Mouse (Mus musculus): ENCODE data around the gene Dusp7. TPM values are rescaled to one million over a fixed set of nuclear protein-coding genes. Genes with fewer than 3 reads are reported as not detected.
A peak's percentile ranks its signal among the peaks of the same experiment; 100 is the strongest.

Gene Dusp7
- polyA plus RNA-seq, 1 experiment from 2014 or later = 16.2 TPM

DNA sequence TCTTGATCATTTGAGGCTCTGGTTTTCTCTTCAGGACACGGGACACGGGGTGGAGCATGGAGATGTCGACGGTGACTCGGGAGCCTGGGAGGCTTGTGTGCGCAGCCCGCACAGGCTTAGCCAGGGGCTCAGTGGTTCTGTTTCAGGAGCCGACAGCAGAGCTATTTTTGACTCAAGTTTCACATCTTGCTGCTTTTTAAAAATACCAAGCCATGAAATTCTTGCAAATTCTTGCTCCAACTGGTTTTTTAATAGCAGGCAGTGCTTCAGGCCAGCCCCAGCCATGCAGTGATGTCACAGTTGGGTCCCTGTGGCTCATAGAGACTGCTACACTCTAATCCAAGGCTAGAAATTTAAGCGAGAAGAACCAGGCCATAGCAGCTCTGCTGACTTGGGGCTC, 30.8 kb upstream of the Dusp7 start:
- ATAC-seq (ENCODE audit: low FRiP score, low TSS enrichment) (no peak), DNase-seq (no peak)
- 83% methylated on average over 9 of the region's 9 CpGs for WGBS
- H3K27me3 ChIP-seq (ENCODE audit: control insufficient read depth, insufficient read depth, low read length) = no peaks in the 10 kb centered on the region
- H3K4me2 ChIP-seq (ENCODE audit: low read length) = no peak overlapping the region
- H3K4me1 ChIP-seq (ENCODE audit: control insufficient read depth, insufficient read depth, low read length) = peaks cover 19% of the 10 kb centered on the region
- H3K4me3 ChIP-seq (replicated peaks; ENCODE audit: low read depth, low read length) = no peak overlapping the region
- H3K36me3 ChIP-seq (ENCODE audit: control insufficient read depth, insufficient read depth, low read length) = no peaks in the 10 kb centered on the region
- no peak overlapping the region for H3K9ac ChIP-seq (replicated peaks; ENCODE audit: low read length)
- H3K27ac ChIP-seq (replicated peaks; ENCODE audit: low read depth, low read length) = peak overlapping the region; percentile 55
- H3K9me3 ChIP-seq (ENCODE audit: control insufficient read depth, low read length) = no peaks in the 10 kb centered on the region

DNA sequence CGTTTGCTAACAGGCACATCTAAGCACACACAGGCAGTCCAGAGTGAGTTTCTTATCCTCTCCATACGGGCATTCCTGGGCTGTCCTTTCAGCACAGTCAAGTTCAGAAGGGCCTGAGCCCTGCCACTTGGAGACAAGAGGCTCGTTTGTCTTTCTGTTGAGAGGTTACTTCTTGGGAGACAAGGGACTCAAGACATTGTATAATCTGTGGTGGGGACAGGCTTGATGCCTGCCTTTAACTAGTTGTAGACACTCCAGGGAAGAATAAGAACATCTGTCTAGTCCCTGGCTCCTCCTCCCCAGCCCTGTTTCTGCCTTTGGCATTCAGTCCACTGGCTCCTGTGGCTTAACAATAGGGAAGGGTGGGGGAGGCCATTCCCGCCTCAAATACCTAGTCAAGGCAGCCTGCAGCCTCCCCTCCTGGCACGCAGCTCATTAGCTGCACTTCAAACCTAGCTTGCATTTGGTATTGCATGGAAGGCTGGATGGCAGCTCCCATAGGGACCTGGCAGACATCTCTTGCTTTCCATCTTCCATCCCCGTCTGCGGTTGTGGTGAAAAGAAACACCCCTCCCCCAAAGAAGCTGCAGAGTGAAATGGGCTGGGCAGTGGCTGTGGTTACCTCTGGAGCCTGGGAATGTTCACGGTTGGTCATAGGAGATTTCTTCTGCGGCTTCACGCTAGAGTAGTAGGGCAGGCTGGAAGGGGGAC, 29.8 kb upstream of the Dusp7 start:
- H3K4me3 ChIP-seq (replicated peaks; ENCODE audit: low read depth, low read length) = no peak overlapping the region
- no peaks in the 10 kb centered on the region for H3K36me3 ChIP-seq (ENCODE audit: control insufficient read depth, insufficient read depth, low read length)
- H3K9me3 ChIP-seq (ENCODE audit: control insufficient read depth, low read length) = no peaks in the 10 kb centered on the region
- peak overlapping the region; percentile 55 for H3K27ac ChIP-seq (replicated peaks; ENCODE audit: low read depth, low read length)
- ATAC-seq (ENCODE audit: low FRiP score, low TSS enrichment) = peak; percentile 27; the same call in 1 of the 2 replicates
- H3K27me3 ChIP-seq (ENCODE audit: control insufficient read depth, insufficient read depth, low read length) = no peaks in the 10 kb centered on the region
- peaks cover 19% of the 10 kb centered on the region for H3K4me1 ChIP-seq (ENCODE audit: control insufficient read depth, insufficient read depth, low read length)
- DNase-seq = peak; percentile 68
- peak overlapping the region; percentile 23; the same call in 1 of the 2 replicates for H3K9ac ChIP-seq (replicated peaks; ENCODE audit: low read length)
- no peak overlapping the region for H3K4me2 ChIP-seq (ENCODE audit: low read length)
- WGBS = 3% methylated on average over 10 of the region's 10 CpGs

GRCm38 (mm10) chr9:106339173-106339558, 29.3 kb upstream of the Dusp7 start:
- Histone ChIP-seq H3K4me3 (replicated peaks; ENCODE audit: low read depth, low read length) (no peak overlapping the region), H3K4me2 (ENCODE audit: low read length) (no peak overlapping the region), H3K27me3 (ENCODE audit: control insufficient read depth, insufficient read depth, low read length) (no peaks in the 10 kb centered on the region), H3K4me1 (ENCODE audit: control insufficient read depth, insufficient read depth, low read length) (peaks cover 19% of the 10 kb centered on the region), H3K9me3 (ENCODE audit: control insufficient read depth, low read length) (no peaks in the 10 kb centered on the region), H3K36me3 (ENCODE audit: control insufficient read depth, insufficient read depth, low read length) (no peaks in the 10 kb centered on the region), H3K27ac (replicated peaks; ENCODE audit: low read depth, low read length) (peak overlapping the region; percentile 55), H3K9ac (replicated peaks; ENCODE audit: low read length) (no peak overlapping the region)
- DNase-seq (no peak), ATAC-seq (ENCODE audit: low FRiP score, low TSS enrichment) (no peak)
- WGBS = 39% methylated on average over 6 of the region's 6 CpGs

- Histone ChIP-seq H3K27ac (replicated peaks; ENCODE audit: low read depth, low read length) (no peak overlapping the region), H3K36me3 (ENCODE audit: control insufficient read depth, insufficient read depth, low read length) (no peaks in the 10 kb centered on the region), H3K4me2 (ENCODE audit: low read length) (no peak overlapping the region), H3K4me1 (ENCODE audit: control insufficient read depth, insufficient read depth, low read length) (peaks cover 21% of the 10 kb centered on the region), H3K9ac (replicated peaks; ENCODE audit: low read length) (no peak overlapping the region), H3K4me3 (replicated peaks; ENCODE audit: low read depth, low read length) (no peak overlapping the region), H3K9me3 (ENCODE audit: control insufficient read depth, low read length) (no peaks in the 10 kb centered on the region), H3K27me3 (ENCODE audit: control insufficient read depth, insufficient read depth, low read length) (no peaks in the 10 kb centered on the region)
- DNase-seq (no peak), ATAC-seq (ENCODE audit: low FRiP score, low TSS enrichment) (no peak)
- 92% methylated on average over 4 of the region's 4 CpGs for WGBS
Observed at GRCm38 (mm10) chr9:106339730-106340129, 28.7 kb upstream of the Dusp7 start.

DNA sequence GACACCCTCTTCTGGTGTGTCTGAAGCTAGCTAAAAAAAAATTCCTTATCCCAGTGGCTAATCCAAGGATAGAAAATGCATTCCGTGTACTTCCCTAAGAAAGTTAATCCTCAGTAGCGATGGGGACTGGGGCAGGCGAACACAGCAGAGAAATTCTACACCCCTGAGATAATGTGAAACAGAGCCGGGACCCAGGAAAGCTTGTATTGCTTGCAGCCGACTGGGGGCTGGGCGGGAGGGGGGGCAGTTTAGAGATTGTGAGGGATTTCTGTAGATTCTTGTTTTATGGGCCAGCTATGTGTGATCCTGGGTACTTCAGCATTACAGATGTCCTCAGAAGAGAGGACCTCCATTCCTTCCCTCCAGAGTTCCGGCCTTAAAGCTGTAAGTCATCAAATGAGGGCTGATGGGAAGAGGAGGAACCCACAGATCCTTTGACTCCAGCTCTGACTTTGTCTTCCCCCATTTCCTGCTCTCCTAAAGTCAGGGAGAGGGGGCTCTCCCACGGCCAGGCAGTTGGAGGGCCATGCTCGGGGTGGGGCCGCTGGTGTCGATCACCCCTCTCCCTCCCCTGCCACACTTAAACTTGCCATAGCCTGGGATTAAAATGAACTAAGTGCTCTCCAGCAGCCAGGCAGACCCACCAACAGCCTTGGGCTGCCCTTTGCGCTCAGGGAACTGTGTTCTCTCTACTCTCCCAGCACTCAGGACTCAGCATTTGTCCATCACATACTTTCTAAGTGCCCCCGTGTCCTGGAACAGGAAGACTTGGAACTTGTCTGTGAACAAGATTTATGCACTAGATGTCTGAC, 27.7 kb upstream of the Dusp7 start:
- H3K4me1 ChIP-seq (ENCODE audit: control insufficient read depth, insufficient read depth, low read length) = peaks cover 30% of the 10 kb centered on the region

GRCm38 (mm10) chr9:106341313-106341686, 27.1 kb upstream of the Dusp7 start:
- Histone ChIP-seq H3K9me3 (ENCODE audit: control insufficient read depth, low read length) (no peaks in the 10 kb centered on the region), H3K27me3 (ENCODE audit: control insufficient read depth, insufficient read depth, low read length) (no peaks in the 10 kb centered on the region), H3K36me3 (ENCODE audit: control insufficient read depth, insufficient read depth, low read length) (no peaks in the 10 kb centered on the region), H3K4me3 (replicated peaks; ENCODE audit: low read depth, low read length) (no peak overlapping the region), H3K27ac (replicated peaks; ENCODE audit: low read depth, low read length) (no peak overlapping the region), H3K4me2 (ENCODE audit: low read length) (no peak overlapping the region), H3K9ac (replicated peaks; ENCODE audit: low read length) (no peak overlapping the region), H3K4me1 (ENCODE audit: control insufficient read depth, insufficient read depth, low read length) (peaks cover 30% of the 10 kb centered on the region)
- DNase-seq = no peak
- WGBS = 84% methylated on average over 3 of the region's 3 CpGs
- no peak for ATAC-seq (ENCODE audit: low FRiP score, low TSS enrichment)

More for the DNA sequence above, 27.7 kb upstream of the Dusp7 start:
- WGBS = 54% methylated on average over 13 of the region's 13 CpGs
- Histone ChIP-seq H3K9me3 (ENCODE audit: control insufficient read depth, low read length) (no peaks in the 10 kb centered on the region), H3K4me2 (ENCODE audit: low read length) (no peak overlapping the region), H3K27ac (replicated peaks; ENCODE audit: low read depth, low read length) (no peak overlapping the region), H3K9ac (replicated peaks; ENCODE audit: low read length) (no peak overlapping the region), H3K4me3 (replicated peaks; ENCODE audit: low read depth, low read length) (no peak overlapping the region), H3K36me3 (ENCODE audit: control insufficient read depth, insufficient read depth, low read length) (no peaks in the 10 kb centered on the region), H3K27me3 (ENCODE audit: control insufficient read depth, insufficient read depth, low read length) (no peaks in the 10 kb centered on the region)
- ATAC-seq (ENCODE audit: low FRiP score, low TSS enrichment) (no peak), DNase-seq (no peak)

DNA sequence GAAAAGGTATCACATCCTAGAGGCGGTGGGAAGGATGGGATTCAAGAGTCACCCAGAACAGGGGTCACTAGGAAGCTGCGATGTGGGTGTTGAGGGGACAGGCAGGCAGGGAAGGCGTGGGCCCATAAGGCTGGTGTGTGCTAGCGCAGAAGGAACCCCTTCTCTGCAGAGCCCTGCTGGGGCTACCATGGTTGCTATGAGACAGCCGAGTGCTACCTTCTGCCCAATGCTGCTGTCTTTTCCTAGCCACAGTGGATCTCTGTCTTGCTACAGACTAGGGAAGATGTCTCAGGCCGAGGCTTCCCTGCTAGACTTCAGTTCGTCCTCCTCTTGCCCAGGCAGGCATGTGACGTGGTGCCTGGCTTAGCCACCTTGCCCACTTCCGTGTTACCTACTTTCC, 25.9 kb upstream of the Dusp7 start:
- Histone ChIP-seq H3K27me3 (ENCODE audit: control insufficient read depth, insufficient read depth, low read length) (no peaks in the 10 kb centered on the region), H3K4me3 (replicated peaks; ENCODE audit: low read depth, low read length) (no peak overlapping the region), H3K4me1 (ENCODE audit: control insufficient read depth, insufficient read depth, low read length) (peaks cover 29% of the 10 kb centered on the region), H3K9ac (replicated peaks; ENCODE audit: low read length) (no peak overlapping the region), H3K36me3 (ENCODE audit: control insufficient read depth, insufficient read depth, low read length) (no peaks in the 10 kb centered on the region), H3K27ac (replicated peaks; ENCODE audit: low read depth, low read length) (no peak overlapping the region), H3K9me3 (ENCODE audit: control insufficient read depth, low read length) (no peaks in the 10 kb centered on the region), H3K4me2 (ENCODE audit: low read length) (no peak overlapping the region)
- DNase-seq = no peak
- ATAC-seq (ENCODE audit: low FRiP score, low TSS enrichment) = no peak
- WGBS = 88% methylated on average over 9 of the region's 9 CpGs

DNA sequence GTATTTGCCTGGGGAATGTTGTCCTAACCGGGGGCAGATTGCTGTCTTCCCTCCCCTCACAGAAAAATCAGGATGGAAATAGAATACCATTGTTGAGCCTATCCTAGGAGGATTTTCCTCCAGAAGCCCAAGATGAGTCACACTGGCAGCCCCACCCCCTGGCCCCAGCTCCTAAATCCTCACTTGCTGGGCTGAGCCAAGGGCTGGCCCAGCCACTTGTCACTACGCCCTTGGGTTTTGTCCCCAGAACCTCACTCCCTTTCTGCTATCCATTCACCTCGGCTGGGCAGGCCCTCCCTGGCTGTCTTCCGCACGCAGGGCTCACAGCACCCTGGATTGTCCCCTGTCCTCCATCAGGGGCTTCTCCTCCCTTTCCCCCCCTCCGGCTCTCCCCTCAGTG, 23.3 kb upstream of the Dusp7 start:
- Histone ChIP-seq H3K9ac (replicated peaks; ENCODE audit: low read length) (no peak overlapping the region), H3K4me1 (ENCODE audit: control insufficient read depth, insufficient read depth, low read length) (peaks cover 11% of the 10 kb centered on the region; the same call in 1 of the 2 replicates), H3K36me3 (ENCODE audit: control insufficient read depth, insufficient read depth, low read length) (no peaks in the 10 kb centered on the region), H3K4me2 (ENCODE audit: low read length) (no peak overlapping the region), H3K4me3 (replicated peaks; ENCODE audit: low read depth, low read length) (no peak overlapping the region), H3K9me3 (ENCODE audit: control insufficient read depth, low read length) (no peaks in the 10 kb centered on the region), H3K27ac (replicated peaks; ENCODE audit: low read depth, low read length) (no peak overlapping the region), H3K27me3 (ENCODE audit: control insufficient read depth, insufficient read depth, low read length) (no peaks in the 10 kb centered on the region)
- 12% methylated on average over 6 of the region's 6 CpGs for WGBS
- no peak for ATAC-seq (ENCODE audit: low FRiP score, low TSS enrichment)
- peak; percentile 40 for DNase-seq

DNA sequence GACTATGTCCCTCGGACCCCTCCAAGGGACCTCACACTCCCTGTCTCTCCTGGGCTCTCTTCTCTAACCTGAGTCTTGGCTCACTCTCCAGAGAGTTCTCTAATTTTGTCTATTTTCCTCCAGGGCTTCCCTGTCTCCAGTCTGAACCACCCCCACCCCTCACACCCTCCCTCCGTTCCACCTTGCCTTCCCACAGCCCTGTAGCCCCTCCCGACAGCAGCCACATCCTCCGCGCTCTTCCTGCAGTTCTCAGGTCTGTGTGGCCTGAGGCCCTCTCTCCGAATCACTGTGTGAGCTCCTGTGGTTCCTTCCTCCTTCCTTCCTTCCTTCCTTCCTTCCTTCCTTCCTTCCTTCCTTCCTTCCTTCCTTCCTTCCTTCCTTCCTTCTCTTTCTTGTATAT, 22.8 kb upstream of the Dusp7 start:
- no peak overlapping the region for H3K9ac ChIP-seq (replicated peaks; ENCODE audit: low read length)
- DNase-seq (no peak), ATAC-seq (ENCODE audit: low FRiP score, low TSS enrichment) (no peak)
- H3K27me3 ChIP-seq (ENCODE audit: control insufficient read depth, insufficient read depth, low read length) = no peaks in the 10 kb centered on the region
- no peak overlapping the region for H3K4me3 ChIP-seq (replicated peaks; ENCODE audit: low read depth, low read length)
- no peaks in the 10 kb centered on the region for H3K36me3 ChIP-seq (ENCODE audit: control insufficient read depth, insufficient read depth, low read length)
- H3K4me2 ChIP-seq (ENCODE audit: low read length) = no peak overlapping the region
- H3K9me3 ChIP-seq (ENCODE audit: control insufficient read depth, low read length) = no peaks in the 10 kb centered on the region
- 36% methylated on average over 6 of the region's 6 CpGs for WGBS
- H3K27ac ChIP-seq (replicated peaks; ENCODE audit: low read depth, low read length) = no peak overlapping the region
- H3K4me1 ChIP-seq (ENCODE audit: control insufficient read depth, insufficient read depth, low read length) = peaks cover 11% of the 10 kb centered on the region; the same call in 1 of the 2 replicates

Measured in midbrain, embryonic 14.5 days (tissue).